21 mouse cellular contexts compared by ENCODE assay signal in genomic region chr1:165576005-165576404, GRCm38 (mm10).
"Had no signal": no experiment of that assay in that cellular context is flagged by ENCODE, and none has a peak within 500 bp of the region (broad histone marks: within the 10 kb centered on the region; RNA-seq: fewer than 3 reads in every experiment).

No protein-coding gene starts in this region.

- H3K9ac ChIP-seq: liver, embryonic 14.5 days; lung, embryonic 15.5 days; midbrain, embryonic 13.5 days; midbrain, embryonic 15.5 days; neural tube, embryonic 13.5 days; neural tube, embryonic 15.5 days had no signal

- H3K27me3 ChIP-seq: lung, embryonic 15.5 days; midbrain, embryonic 13.5 days; midbrain, embryonic 15.5 days; neural tube, embryonic 13.5 days; neural tube, embryonic 15.5 days had no signal

- ATAC-seq: lung, postnatal 0 days; midbrain, embryonic 13.5 days; midbrain, embryonic 15.5 days had no signal

- H3K9me3 ChIP-seq: lung, embryonic 15.5 days; midbrain, embryonic 13.5 days; midbrain, embryonic 15.5 days; neural tube, embryonic 13.5 days; neural tube, embryonic 15.5 days had no signal

- DNase-seq: lung, adult 2 months; lung, postnatal 14 days; lung, postnatal 36 days; retina, postnatal 1 day; right cerebral cortex, adult 18-20 months; right cerebral cortex, postnatal 25 days; right cerebral cortex, postnatal 4 days; spleen, adult 18-20 months; thymus, adult 2 months; thymus, postnatal 25 days; thymus, postnatal 4 days had no signal

- H3K27ac ChIP-seq: liver, embryonic 14.5 days; lung, embryonic 15.5 days; macrophage; midbrain, embryonic 13.5 days; midbrain, embryonic 15.5 days; neural tube, embryonic 13.5 days; neural tube, embryonic 15.5 days had no signal

- H3K36me3 ChIP-seq: lung, embryonic 15.5 days; midbrain, embryonic 13.5 days; midbrain, embryonic 15.5 days; neural tube, embryonic 13.5 days; neural tube, embryonic 15.5 days had no signal

- H3K4me2 ChIP-seq: lung, embryonic 15.5 days; midbrain, embryonic 11.5 days; midbrain, embryonic 13.5 days; midbrain, embryonic 15.5 days; neural tube, embryonic 13.5 days; neural tube, embryonic 15.5 days had no signal

- H3K4me3 ChIP-seq: lung, embryonic 15.5 days; megakaryocyte, embryonic 14.5 days; midbrain, embryonic 13.5 days; midbrain, embryonic 15.5 days; neural tube, embryonic 13.5 days; neural tube, embryonic 15.5 days had no signal

- H3K4me1 ChIP-seq: lung, embryonic 15.5 days; midbrain, embryonic 13.5 days; midbrain, embryonic 15.5 days; neural tube, embryonic 13.5 days; neural tube, embryonic 15.5 days had no signal
